Mouse (Mus musculus): ENCODE results near the gene 2010111I01Rik.

2010111I01Rik gene

GRCm38 (mm10) chr13:63152498-63152897 is 187.8 kb downstream of the 2010111I01Rik start:
- DNase-seq (ENCODE audit: low spot score in 2 of 2): no peak

GRCm38 (mm10) chr13:63153397-63153796 is 188.7 kb downstream of the 2010111I01Rik start:
- no peak for DNase-seq (ENCODE audit: low spot score in 2 of 2)

GRCm38 (mm10) chr13:63154851-63155571 is 190.3 kb downstream of the 2010111I01Rik start:
- DNase-seq (ENCODE audit: low spot score in 2 of 2): no peak

- no peak for DNase-seq (ENCODE audit: low spot score in 2 of 2)
Observed at GRCm38 (mm10) chr13:63156264-63156663, 191.6 kb downstream of the 2010111I01Rik start.

- no peak for DNase-seq (ENCODE audit: low spot score in 2 of 2)
Observed at GRCm38 (mm10) chr13:63170282-63171073, 205.8 kb downstream of the 2010111I01Rik start.

GRCm38 (mm10) chr13:63171347-63172096 is 206.8 kb downstream of the 2010111I01Rik start:
- no peak for DNase-seq (ENCODE audit: low spot score in 2 of 2)

- DNase-seq (ENCODE audit: low spot score in 2 of 2): no peak
Observed at GRCm38 (mm10) chr13:63172097-63172445, 207.4 kb downstream of the 2010111I01Rik start.

- no peak for DNase-seq (ENCODE audit: low spot score in 2 of 2)
Observed at GRCm38 (mm10) chr13:63174252-63175020, 209.7 kb downstream of the 2010111I01Rik start.

- no peak for DNase-seq (ENCODE audit: low spot score in 2 of 2)
Observed at GRCm38 (mm10) chr13:63176131-63176530, 211.4 kb downstream of the 2010111I01Rik start.

- peak in 1 of 2 experiments; percentile 66 for DNase-seq (ENCODE audit: low spot score in 2 of 2)
Observed at GRCm38 (mm10) chr13:63177232-63177631, 212.5 kb downstream of the 2010111I01Rik start.

- no peak for DNase-seq (ENCODE audit: low spot score in 2 of 2)
Observed at GRCm38 (mm10) chr13:63180641-63181235, 216.0 kb downstream of the 2010111I01Rik start.

GRCm38 (mm10) chr13:63184946-63185345 is 220.3 kb downstream of the 2010111I01Rik start:
- DNase-seq (ENCODE audit: low spot score in 2 of 2): no peak

- DNase-seq (ENCODE audit: low spot score in 2 of 2): no peak
Observed at GRCm38 (mm10) chr13:63186217-63186616, 221.5 kb downstream of the 2010111I01Rik start.

- no peak for DNase-seq (ENCODE audit: low spot score in 2 of 2)
Observed at GRCm38 (mm10) chr13:63186642-63187041, 221.9 kb downstream of the 2010111I01Rik start.

- DNase-seq (ENCODE audit: low spot score in 2 of 2): no peak
Observed at GRCm38 (mm10) chr13:63187145-63188143, 222.8 kb downstream of the 2010111I01Rik start.

GRCm38 (mm10) chr13:63188306-63188705 is 223.6 kb downstream of the 2010111I01Rik start:
- peak; percentile 22 to 58 for DNase-seq (ENCODE audit: low spot score in 2 of 2)

- DNase-seq (ENCODE audit: low spot score in 2 of 2): no peak
Observed at GRCm38 (mm10) chr13:63188811-63189210, 224.1 kb downstream of the 2010111I01Rik start.

GRCm38 (mm10) chr13:63193423-63193822 is 228.7 kb downstream of the 2010111I01Rik start:
- DNase-seq (ENCODE audit: low spot score in 2 of 2): no peak

- no peak for DNase-seq (ENCODE audit: low spot score in 2 of 2)
Observed at GRCm38 (mm10) chr13:63198038-63198437, 233.3 kb downstream of the 2010111I01Rik start.

GRCm38 (mm10) chr13:63199588-63199987 is 234.9 kb downstream of the 2010111I01Rik start:
- DNase-seq (ENCODE audit: low spot score in 2 of 2): no peak
